Mouse (Mus musculus) stomach, postnatal 0 days (tissue): ENCODE measurements at regions not wholly inside any gene's neighbourhood (a gene's known extent, or its start where the extent isn't known, plus 50 kb on each side); places are given as distances from the start of the nearest gene placed in this dataset.
"Not testable (repeated sequence)": the region's sequence is repeated elsewhere in the genome, so short reads cannot be mapped to it uniquely, and the experiment has no call there.

Experiments used
- ATAC-seq: fragments of 200-750 bp; cut with Nextera tagmentation; 2 replicates; pipeline ENCODE4 v1.8.0; 2017; ENCODE audit not compliant: low FRiP score, low TSS enrichment
- DNase-seq: peaks from one replicate; pipeline ENCODE4 v3.0.0-alpha.2; 2016; ENCODE audit warnings: low spot score
- H3K27ac ChIP-seq: fragments of 300-500 bp; sonication (generic); replicated peaks from 2 replicates; pipeline ENCODE4 v1.5.1; 2014; ENCODE audit warnings: mild to moderate bottlenecking, control low read depth
- H3K27me3 ChIP-seq: fragments of 300-500 bp; sonication (generic); 2 replicates; pipeline ENCODE4 v1.6.1; 2014; ENCODE audit warnings: low read length; ENCODE audit not compliant: control insufficient read depth, insufficient read depth
- H3K36me3 ChIP-seq: fragments of 300-500 bp; sonication (generic); 2 replicates; pipeline ENCODE4 v1.6.1; 2014; ENCODE audit warnings: low read length, mixed read lengths; ENCODE audit not compliant: control insufficient read depth, insufficient read depth
- H3K4me1 ChIP-seq: fragments of 300-500 bp; sonication (generic); replicated peaks from 2 replicates; pipeline ENCODE4 v1.6.1; 2014; ENCODE audit warnings: antibody characterized with exemption; ENCODE audit not compliant: control insufficient read depth, insufficient read depth
- H3K4me2 ChIP-seq: fragments of 300-500 bp; sonication (generic); replicated peaks from 2 replicates; pipeline ENCODE4 v1.6.1; 2014; ENCODE audit warnings: low read depth, mild to moderate bottlenecking, control low read depth, moderate library complexity
- H3K4me3 ChIP-seq: fragments of 300-500 bp; sonication (generic); 2 replicates; pipeline ENCODE4 v1.5.1; 2014; ENCODE audit warnings: low read depth, low read length, control low read depth
- H3K9ac ChIP-seq: fragments of 300-500 bp; sonication (generic); 2 replicates; pipeline ENCODE4 v1.6.1; 2014; ENCODE audit warnings: mild to moderate bottlenecking, low read length, control low read depth, mixed read lengths
- H3K9me3 ChIP-seq: fragments of 300-500 bp; sonication (generic); 2 replicates; pipeline ENCODE4 v1.6.1; 2016; ENCODE audit warnings: low read length; ENCODE audit not compliant: control insufficient read depth
- CTCF ChIP-seq: IDR thresholded peaks from 2 replicates; pipeline ENCODE4 v1.5.1; 2016; ENCODE audit warnings: antibody characterized with exemption, low read depth, mild to moderate bottlenecking, moderate library complexity
- EP300 ChIP-seq: optimal IDR thresholded peaks from 2 replicates; pipeline ENCODE3; 2016; ENCODE audit warnings: antibody characterized with exemption
- WGBS: fragments of 180-500 bp; shearing (Covaris S2); extraction: QIAGEN DNeasy Blood & Tissue Kit; methylation state at CpG from one replicate; pipeline ENCODE4 v1.1.7; 2014; 5-methylcytosine and 5-hydroxymethylcytosine counted together

DNA sequence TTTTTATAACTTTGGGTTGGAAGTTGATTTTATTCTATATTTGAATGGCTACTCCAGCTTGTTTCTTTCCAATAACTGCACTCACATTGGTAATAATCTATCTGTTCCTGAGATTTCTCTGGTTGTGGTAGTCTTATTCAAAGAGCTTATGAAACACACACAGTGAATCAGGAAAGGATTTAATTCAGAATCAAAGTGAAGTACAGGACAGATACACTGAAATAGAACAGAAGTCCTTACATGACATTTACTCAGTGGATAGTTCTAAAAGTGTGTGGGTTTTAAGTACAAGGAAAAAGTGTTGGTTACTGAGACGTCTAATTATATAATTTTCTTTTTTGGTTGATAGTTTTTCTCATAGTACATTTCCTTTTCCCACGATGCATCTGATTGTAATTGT lies 859.7 kb downstream of the Rpia start:
- Histone ChIP-seq H3K4me3 (no peak overlapping the region), H3K9me3 (no peaks in the 10 kb centered on the region), H3K27ac (no peak overlapping the region), H3K9ac (no peak overlapping the region), H3K27me3 (no peaks in the 10 kb centered on the region), H3K36me3 (no peaks in the 10 kb centered on the region), H3K4me2 (no peak overlapping the region), H3K4me1 (no peaks in the 10 kb centered on the region)
- WGBS: 76% methylated on average over 2 of the region's 2 CpGs
- DNase-seq (no peak), ATAC-seq (no peak)
- no peak for TF ChIP-seq EP300
- no peak for TF ChIP-seq CTCF

GRCm38 (mm10) chr6:69914781-69915180 lies 877.3 kb downstream of the Rpia start:
- Histone ChIP-seq H3K4me1 (no peaks in the 10 kb centered on the region), H3K9me3 (no peaks in the 10 kb centered on the region), H3K4me2 (no peak overlapping the region), H3K4me3 (no peak overlapping the region), H3K36me3 (no peaks in the 10 kb centered on the region), H3K27me3 (no peaks in the 10 kb centered on the region), H3K27ac (no peak overlapping the region), H3K9ac (no peak overlapping the region)
- DNase-seq (no peak), ATAC-seq (no peak)
- TF ChIP-seq EP300 (no peak), CTCF (peak; percentile 33)
- 61% methylated on average over 4 of the region's 4 CpGs for WGBS

GRCm38 (mm10) chr6:69879286-69879685 lies 912.7 kb downstream of the Rpia start:
- Histone ChIP-seq H3K36me3 (no peaks in the 10 kb centered on the region), H3K9ac (no peak overlapping the region), H3K27ac (no peak overlapping the region), H3K27me3 (no peaks in the 10 kb centered on the region), H3K4me3 (no peak overlapping the region), H3K4me1 (no peaks in the 10 kb centered on the region), H3K4me2 (no peak overlapping the region), H3K9me3 (no peaks in the 10 kb centered on the region)
- ATAC-seq (no peak), DNase-seq (no peak)
- TF ChIP-seq EP300 (no peak), CTCF (no peak)
- 78% methylated on average over 2 of the region's 2 CpGs for WGBS

DNA sequence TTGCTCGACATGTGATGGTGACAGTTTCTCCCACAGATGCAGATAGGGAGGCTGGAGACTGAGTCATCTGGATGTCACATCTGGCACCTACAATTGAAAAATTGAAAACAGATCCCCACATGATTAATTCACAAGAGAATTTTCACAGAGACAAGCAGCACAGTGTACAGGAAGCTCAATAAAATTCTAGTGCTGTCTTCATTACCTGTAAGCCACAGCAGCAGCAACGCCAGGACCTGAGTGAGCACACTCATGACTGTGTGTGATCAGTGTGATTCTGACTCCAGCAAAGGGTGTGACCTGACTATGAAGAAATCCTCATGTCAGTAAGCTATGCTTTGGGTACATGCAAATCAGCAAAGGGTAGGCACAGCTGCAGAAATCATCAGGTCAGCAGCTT lies 933.4 kb downstream of the Rpia start:
- not testable (repeated sequence) for H3K9me3 ChIP-seq, H3K9ac ChIP-seq, H3K27ac ChIP-seq, H3K36me3 ChIP-seq, ATAC-seq, H3K4me1 ChIP-seq, H3K27me3 ChIP-seq, DNase-seq, H3K4me3 ChIP-seq, H3K4me2 ChIP-seq
- WGBS: 59% methylated on average over 2 of the region's 2 CpGs

- H3K27ac ChIP-seq, H3K9me3 ChIP-seq, DNase-seq, H3K36me3 ChIP-seq, H3K9ac ChIP-seq, ATAC-seq, H3K27me3 ChIP-seq, H3K4me1 ChIP-seq, H3K4me3 ChIP-seq, H3K4me2 ChIP-seq: not testable (repeated sequence)
- 68% methylated on average over 5 of the region's 5 CpGs for WGBS
- TF ChIP-seq CTCF: peak; percentile 56
These were observed 963.4 kb downstream of the Rpia start for GRCm38 (mm10) chr6:69828640-69829039.

GRCm38 (mm10) chr6:69814972-69815371 lies 977.1 kb downstream of the Rpia start:
- H3K27me3 ChIP-seq, H3K4me1 ChIP-seq, H3K4me2 ChIP-seq, H3K9ac ChIP-seq, H3K36me3 ChIP-seq, ATAC-seq, H3K9me3 ChIP-seq, DNase-seq, H3K27ac ChIP-seq, H3K4me3 ChIP-seq: not testable (repeated sequence)

DNA sequence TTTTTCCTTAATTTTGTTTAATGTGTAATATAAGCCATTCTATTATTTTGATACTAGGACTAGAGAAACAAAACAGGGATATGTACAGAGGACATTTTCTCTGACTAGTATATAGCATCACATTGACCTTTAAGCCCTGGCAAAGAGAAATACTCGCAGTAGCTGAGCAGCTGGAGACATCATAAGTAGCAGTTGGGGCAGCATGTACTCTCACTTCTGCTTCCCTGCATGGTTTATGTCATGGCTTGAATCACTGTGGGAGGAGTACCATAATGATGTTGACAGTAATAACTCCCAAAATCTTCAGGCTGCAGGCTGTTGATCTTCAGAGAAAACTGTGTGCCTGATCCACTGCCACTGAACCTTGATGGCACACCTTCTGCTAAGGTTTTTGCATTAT lies 977.7 kb downstream of the Rpia start:
- not testable (repeated sequence) for H3K27me3 ChIP-seq, H3K4me2 ChIP-seq, H3K4me3 ChIP-seq, H3K27ac ChIP-seq, H3K9me3 ChIP-seq, ATAC-seq, H3K4me1 ChIP-seq, DNase-seq, H3K9ac ChIP-seq, H3K36me3 ChIP-seq
- 29% methylated on average over 1 of the region's 1 CpGs for WGBS
